8 mouse cellular contexts compared by ENCODE assay signal in genomic region chr17:25868601-25869191, GRCm38 (mm10). TPM values are rescaled to one million over a fixed set of nuclear protein-coding genes. Genes with fewer than 3 reads are reported as not detected.
DNase-seq lines count a peak whose midpoint lies in the region; ATAC-seq lines count a peak whose summit lies in the region.

Gene Mcrip2 (minus strand): TSS chr17:25868764.

- H3K36me3 ChIP-seq in embryonic facial prominence, embryonic 13.5 days, result no peaks in the 10 kb centered on the region
- H3K36me3 ChIP-seq in kidney, embryonic 14.5 days (ENCODE audit: control insufficient read depth, insufficient read depth, low read length), result no peaks in the 10 kb centered on the region
- no peaks in the 10 kb centered on the region for H3K36me3 ChIP-seq in stomach, embryonic 16.5 days (ENCODE audit: control insufficient read depth, insufficient read depth, low read length)

- no peaks in the 10 kb centered on the region for H3K27me3 ChIP-seq in embryonic facial prominence, embryonic 13.5 days
- H3K27me3 ChIP-seq in kidney, embryonic 14.5 days (ENCODE audit: control insufficient read depth, insufficient read depth, low read length), result no peaks in the 10 kb centered on the region
- H3K27me3 ChIP-seq in stomach, embryonic 16.5 days (ENCODE audit: control insufficient read depth, insufficient read depth, low read length), result no peaks in the 10 kb centered on the region

- peak within 1 kb of the TSS; percentile 100 for H3K4me2 ChIP-seq in embryonic facial prominence, embryonic 13.5 days
- peak within 1 kb of the TSS; percentile 93 for H3K4me2 ChIP-seq in kidney, embryonic 14.5 days (replicated peaks; ENCODE audit: low read depth, low read length)
- peak within 1 kb of the TSS; percentile 92 for H3K4me2 ChIP-seq in stomach, embryonic 16.5 days (ENCODE audit: low read depth, low read length)

- peak within 1 kb of the TSS; percentile 71 for H3K27ac ChIP-seq in embryonic facial prominence, embryonic 13.5 days
- H3K27ac ChIP-seq in kidney, embryonic 14.5 days (ENCODE audit: low read depth, low read length), result peak within 1 kb of the TSS; percentile 51
- H3K27ac ChIP-seq in stomach, embryonic 16.5 days (ENCODE audit: low read length), result peak within 1 kb of the TSS; percentile 80

- no peaks in the 10 kb centered on the region for H3K9me3 ChIP-seq in embryonic facial prominence, embryonic 13.5 days
- H3K9me3 ChIP-seq in kidney, embryonic 14.5 days (ENCODE audit: control insufficient read depth, low read length), result no peaks in the 10 kb centered on the region
- H3K9me3 ChIP-seq in stomach, embryonic 16.5 days (replicated peaks; ENCODE audit: control insufficient read depth, low read length), result no peaks in the 10 kb centered on the region

- DNase-seq in 416B (ENCODE audit: low read depth) (peak; percentile 86), liver (peak; percentile 80)
- peak; percentile 93 for DNase-seq in adrenal gland, postnatal 14 days
- DNase-seq in heart, adult 9 months (ENCODE audit: low spot score in 2 of 2), result peak; percentile 84 to 89

- ATAC-seq in embryonic facial prominence, embryonic 13.5 days (ENCODE audit: insufficient number of reproducible peaks, insufficient read depth, low FRiP score, low TSS enrichment, low read depth), result peak; percentile 84
- peak; percentile 84 for ATAC-seq in kidney, embryonic 14.5 days (ENCODE audit: low FRiP score, low TSS enrichment)
- peak; percentile 65 for ATAC-seq in monocyte, adult 5-6 weeks (replicated peaks; ENCODE audit: insufficient number of reproducible peaks, low FRiP score, low TSS enrichment, poor library complexity, severe bottlenecking)
- ATAC-seq in stomach, embryonic 16.5 days (ENCODE audit: insufficient read depth, low FRiP score), result peak; percentile 81

- H3K4me1 ChIP-seq in embryonic facial prominence, embryonic 13.5 days, result peaks cover 15% of the 10 kb centered on the region
- peaks cover 13% of the 10 kb centered on the region; the same call in 1 of the 2 replicates for H3K4me1 ChIP-seq in kidney, embryonic 14.5 days (ENCODE audit: control insufficient read depth, insufficient read depth, low read length)
- H3K4me1 ChIP-seq in stomach, embryonic 16.5 days (ENCODE audit: control insufficient read depth, insufficient read depth, low read length), result peaks cover 8% of the 10 kb centered on the region; the same call in 1 of the 2 replicates

- WGBS in embryonic facial prominence, embryonic 13.5 days, result under 1% methylated on average over 24 of the region's 24 CpGs
- WGBS in kidney, embryonic 14.5 days, result under 1% methylated on average over 24 of the region's 24 CpGs
- under 1% methylated on average over 24 of the region's 24 CpGs for WGBS in stomach, embryonic 16.5 days

- peak within 1 kb of the TSS; percentile 73 for H3K9ac ChIP-seq in embryonic facial prominence, embryonic 13.5 days
- H3K9ac ChIP-seq in kidney, embryonic 14.5 days (ENCODE audit: low read depth, low read length), result peak within 1 kb of the TSS; percentile 72
- H3K9ac ChIP-seq in stomach, embryonic 16.5 days (ENCODE audit: low read length), result peak within 1 kb of the TSS; percentile 79

- peak within 1 kb of the TSS; percentile 68 for H3K4me3 ChIP-seq in embryonic facial prominence, embryonic 13.5 days
- H3K4me3 ChIP-seq in kidney, embryonic 14.5 days (ENCODE audit: low read length), result peak within 1 kb of the TSS; percentile 77
- H3K4me3 ChIP-seq in stomach, embryonic 16.5 days (replicated peaks; ENCODE audit: low read length), result peak within 1 kb of the TSS; percentile 86

RNA-seq across cellular contexts. Expression of gene Mcrip2, which starts in this region (rescaled TPM):
- total RNA-seq in adrenal gland, postnatal 14 days (2021), result 336 and 337 TPM in 2 replicates
- 11.1 and 13.4 TPM in 2 replicates for polyA plus RNA-seq in embryonic facial prominence, embryonic 13.5 days (2015; fragmentation: Nextera tagmentation; extraction: Ambion mirVana)
- 40.0 and 41.4 TPM in 2 replicates for polyA plus RNA-seq in kidney, embryonic 14.5 days (2014; fragmentation: Nextera tagmentation; extraction: Ambion mirVana)
- 1.1 to 5.7 TPM (median 1.6 TPM) in 3 replicates for total RNA-seq in monocyte, adult 5-6 weeks (2017)
- polyA plus RNA-seq in stomach, embryonic 16.5 days (2015; fragmentation: Nextera tagmentation; extraction: Ambion mirVana), result 41.5 and 49.4 TPM in 2 replicates

Comparison
In these comparisons a context has a peak if more than half of its experiments do, and no peak if none do; other contexts are left out.
1. Peak in every context shown above with its lines: DNase-seq, ATAC-seq, H3K4me3 ChIP-seq and H3K27ac ChIP-seq.
2. RNA of gene Mcrip2 (total RNA-seq): 336 to 337 TPM in adrenal gland, postnatal 14 days; 1.1 to 5.7 TPM in monocyte, adult 5-6 weeks; every median in the first group is over 10 times any median in the second.